Mouse (Mus musculus) heart, adult 2 months (tissue): ENCODE data around the gene Gm20388. TPM values are rescaled to one million over a fixed set of nuclear protein-coding genes. Genes with fewer than 3 reads are reported as not detected.

Source experiments
- DNase-seq, 2 experiments: peaks; one replicate each; pipeline ENCODE4 v3.0.0; 2021
- H3K27ac ChIP-seq: fragments of 200-600 bp; 2 replicates; pipeline ENCODE4 v1.8.1; 2022
- H3K27me3 ChIP-seq: fragments of 200-500 bp; 2 replicates; pipeline ENCODE4 v1.6.1; 2012; ENCODE audit warnings: mild to moderate bottlenecking, low read length, inconsistent platforms, mixed read lengths; ENCODE audit not compliant: control insufficient read depth, insufficient read depth
- H3K36me3 ChIP-seq: fragments of 200-500 bp; 2 replicates; pipeline ENCODE4 v1.6.1; 2012; ENCODE audit warnings: low read length, inconsistent platforms; ENCODE audit not compliant: control insufficient read depth, insufficient read depth
- H3K4me1 ChIP-seq: fragments of 200-500 bp; 2 replicates; pipeline ENCODE4 v1.6.1; 2011; ENCODE audit warnings: low read length; ENCODE audit not compliant: control insufficient read depth, insufficient read depth
- H3K4me3 ChIP-seq: fragments of 200-600 bp; 2 replicates; pipeline ENCODE4 v1.8.1; 2022
- H3K79me2 ChIP-seq: fragments of 200-500 bp; replicated peaks from 2 replicates; pipeline ENCODE4 v1.6.1; 2012; ENCODE audit warnings: mild to moderate bottlenecking, inconsistent platforms, low read length, moderate library complexity, mixed read lengths; ENCODE audit not compliant: control insufficient read depth, insufficient read depth
- H3K9ac ChIP-seq: fragments of 200-500 bp; 2 replicates; pipeline ENCODE4 v1.6.1; 2012; ENCODE audit warnings: low read depth, mild to moderate bottlenecking, control low read depth, inconsistent platforms, low read length, mixed read lengths
- CTCF ChIP-seq: fragments of 200-600 bp; IDR thresholded peaks from 2 replicates; pipeline ENCODE4 v1.8.1; 2022; ENCODE audit warnings: antibody characterized with exemption, mild to moderate bottlenecking, moderate library complexity
- EP300 ChIP-seq: fragments of 200-500 bp; IDR thresholded peaks from 2 replicates; pipeline ENCODE4 v1.6.1; 2011; ENCODE audit warnings: low read depth, low read length, control low read depth; ENCODE audit not compliant: insufficient read depth
- POLR2A ChIP-seq: fragments of 200-500 bp; IDR thresholded peaks from 2 replicates; pipeline ENCODE4 v1.6.1; 2011; ENCODE audit warnings: mild to moderate bottlenecking, low read depth, low read length, control low read depth; ENCODE audit not compliant: insufficient read depth
- WGBS: fragments of 180-500 bp; shearing (Covaris S2); methylation state at CpG from one replicate; pipeline ENCODE4 v1.1.7; 2018; 5-methylcytosine and 5-hydroxymethylcytosine counted together
- intact Hi-C: fragments of 180-260 bp; cut with DNase I; formaldehyde crosslinking; loops from one replicate; pipeline ENCODE4 v1.15.1; 2025
- polyA plus RNA-seq: library from polyadenylated mRNA; depleted of rRNA; stranded (reverse); fragments of >200 nt; gene quantifications from 2 replicates; pipeline ENCODE4 v1.2.3, GENCODE M21; 2012
- total RNA-seq, 2 experiments: library from RNA; stranded (reverse); gene quantifications; 2 replicates each; pipeline ENCODE4 v1.2.3; 2021

Gm20388 gene
- total and polyA plus RNA-seq, 3 experiments = 1.8 to 32.3 TPM; not detected in 1

- peak overlapping the region; percentile 86 for H3K9ac ChIP-seq
- peaks cover 35% of the 10 kb centered on the region for H3K4me1 ChIP-seq
- DNase-seq = peak; percentile 58 to 66
- intact Hi-C loops = loop anchor here (5.0 kb wide), 1 partner anchor 308 kb away; no protein-coding TSS in a partner anchor
- H3K27ac ChIP-seq = peak overlapping the region; percentile 6; the same call in 1 of the 2 replicates
- WGBS = 1% methylated on average over 106 of the region's 125 CpGs
- TF ChIP-seq EP300 = no peak
- no peak for TF ChIP-seq POLR2A
- TF ChIP-seq CTCF = no peak
- no peaks in the 10 kb centered on the region for H3K27me3 ChIP-seq
- H3K79me2 ChIP-seq = peaks cover 1% of the 10 kb centered on the region; the same call in 1 of the 2 replicates
- H3K36me3 ChIP-seq = no peaks in the 10 kb centered on the region
- peak overlapping the region; percentile 64 for H3K4me3 ChIP-seq
Measured at GRCm38 (mm10) chr8:120228781-120229573, 318.3 kb downstream of the Gm20388 start.

DNA sequence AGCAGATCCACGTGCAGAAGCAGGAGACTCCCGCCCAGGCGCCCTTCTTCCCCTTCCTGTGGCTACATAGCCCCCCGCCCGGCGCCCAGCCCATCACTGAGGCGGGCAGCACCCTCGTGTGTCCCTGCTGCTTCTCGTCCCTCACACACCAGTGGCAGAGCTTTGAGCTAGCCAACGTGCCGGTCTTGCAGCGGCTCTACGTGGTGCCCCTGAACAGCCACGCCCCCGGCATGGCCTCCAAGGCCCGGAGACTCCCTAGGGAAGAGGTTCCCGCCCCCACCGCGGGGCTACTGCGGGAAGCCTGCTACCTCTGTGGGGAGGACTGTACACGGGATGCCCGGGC lies 318.9 kb downstream of the Gm20388 start:
- H3K27me3 ChIP-seq = no peaks in the 10 kb centered on the region
- peak overlapping the region; percentile 64 for H3K4me3 ChIP-seq
- no peaks in the 10 kb centered on the region for H3K36me3 ChIP-seq
- 3% methylated on average over 22 of the region's 22 CpGs for WGBS
- DNase-seq = peak; percentile 51 to 63
- peaks cover 1% of the 10 kb centered on the region; the same call in 1 of the 2 replicates for H3K79me2 ChIP-seq
- H3K4me1 ChIP-seq = peaks cover 38% of the 10 kb centered on the region
- H3K9ac ChIP-seq = peak overlapping the region; percentile 86
- TF ChIP-seq EP300 (no peak), POLR2A (no peak), CTCF (no peak)
- no peak overlapping the region; the same call in 1 of the 2 replicates for H3K27ac ChIP-seq
- intact Hi-C loops = loop anchor here (5.0 kb wide), 1 partner anchor 308 kb away; no protein-coding TSS in a partner anchor

GRCm38 (mm10) chr8:120230081-120230480 lies 319.4 kb downstream of the Gm20388 start:
- H3K27me3 ChIP-seq = no peaks in the 10 kb centered on the region
- no peak for DNase-seq
- H3K9ac ChIP-seq = peak overlapping the region; percentile 86
- TF ChIP-seq EP300 (no peak), POLR2A (no peak), CTCF (no peak)
- peaks cover 1% of the 10 kb centered on the region; the same call in 1 of the 2 replicates for H3K79me2 ChIP-seq
- WGBS = 63% methylated on average over 22 of the region's 22 CpGs
- H3K4me1 ChIP-seq = peaks cover 42% of the 10 kb centered on the region
- peak overlapping the region; percentile 64 for H3K4me3 ChIP-seq
- H3K36me3 ChIP-seq = no peaks in the 10 kb centered on the region
- H3K27ac ChIP-seq = peak overlapping the region; percentile 28; the same call in 1 of the 2 replicates
- intact Hi-C loops = loop anchor here (5.0 kb wide), 1 partner anchor 37 kb away; no protein-coding TSS in a partner anchor

DNA sequence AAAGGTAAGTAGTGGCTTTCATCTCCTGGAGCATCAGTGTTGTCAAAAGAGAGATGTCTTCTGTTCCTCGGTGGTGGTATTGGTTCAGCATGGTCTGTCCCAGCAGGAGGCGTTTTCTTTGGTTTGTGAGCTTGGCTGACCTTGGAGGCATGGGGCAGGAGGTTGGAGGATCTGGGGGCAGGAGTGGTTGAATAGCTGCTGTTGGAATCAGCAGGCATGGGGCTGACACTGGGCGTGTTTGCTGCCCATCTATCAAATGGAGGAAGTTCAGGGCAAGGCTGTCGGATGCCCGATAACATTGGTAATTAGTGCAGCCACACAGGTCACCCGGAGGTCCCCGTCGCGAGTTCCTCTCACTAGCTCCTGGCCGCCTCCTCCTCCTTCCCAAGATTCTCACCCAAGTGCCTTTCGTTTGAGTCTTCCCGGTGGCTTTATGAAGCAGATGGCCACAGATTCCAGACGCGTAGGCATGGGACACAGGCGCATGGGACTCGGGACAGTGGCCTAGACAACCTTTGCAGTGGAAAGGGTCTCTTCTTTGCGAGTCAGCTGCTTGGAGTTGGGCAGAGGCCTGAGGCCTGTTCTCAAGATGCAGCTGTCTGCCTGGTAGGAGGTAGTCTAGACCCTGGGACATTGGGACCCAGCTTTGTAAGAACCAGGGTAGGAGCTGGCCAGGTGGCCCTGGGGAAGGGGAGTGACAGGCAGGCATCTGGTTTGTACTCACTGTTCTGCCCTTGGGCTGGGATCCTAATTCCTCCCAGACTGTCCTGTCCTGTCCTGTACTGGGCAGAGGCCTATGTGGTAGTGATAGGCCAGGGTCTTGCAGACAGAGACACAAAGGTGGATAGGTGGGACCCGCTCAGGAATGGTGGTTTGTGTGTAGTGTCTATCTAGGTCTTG lies 320.3 kb downstream of the Gm20388 start:
- peak in 1 of 2 experiments; percentile 45 for DNase-seq
- Histone ChIP-seq H3K4me3 (peak overlapping the region; percentile 64), H3K4me1 (peaks cover 45% of the 10 kb centered on the region), H3K9ac (peak overlapping the region; percentile 86), H3K79me2 (peaks cover 1% of the 10 kb centered on the region; the same call in 1 of the 2 replicates), H3K27ac (peak overlapping the region; percentile 68), H3K36me3 (no peaks in the 10 kb centered on the region), H3K27me3 (no peaks in the 10 kb centered on the region)
- intact Hi-C loops = loop anchor here (5.0 kb wide), 1 partner anchor 36 kb away; no protein-coding TSS in a partner anchor
- no peak for TF ChIP-seq POLR2A
- TF ChIP-seq CTCF = peak; percentile 22; the same call in 1 of the 2 replicates
- TF ChIP-seq EP300 = no peak
- WGBS = 24% methylated on average over 18 of the region's 18 CpGs

DNA sequence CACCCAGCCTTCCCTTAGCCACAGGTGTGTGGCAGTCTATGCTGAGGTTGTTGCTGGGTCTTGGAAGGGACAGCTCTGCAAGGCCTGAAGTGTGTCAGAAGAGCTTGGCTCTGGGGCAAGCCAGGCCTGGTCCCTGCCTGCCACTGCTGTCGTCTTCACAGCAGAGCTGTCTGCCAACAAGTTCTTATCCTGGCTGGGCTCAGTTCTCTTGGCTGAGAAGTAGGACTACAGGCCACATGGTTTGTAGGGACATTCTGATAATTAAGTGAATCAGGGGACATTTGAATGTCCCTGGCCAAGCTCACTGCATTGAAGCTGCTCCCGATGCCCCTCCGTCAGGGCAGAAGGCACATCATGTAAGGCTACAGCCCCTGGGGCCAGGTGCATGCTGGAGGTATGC lies 321.2 kb downstream of the Gm20388 start:
- Histone ChIP-seq H3K79me2 (peaks cover 3% of the 10 kb centered on the region; the same call in 1 of the 2 replicates), H3K27me3 (no peaks in the 10 kb centered on the region), H3K36me3 (no peaks in the 10 kb centered on the region), H3K27ac (peak overlapping the region; percentile 78), H3K4me1 (peaks cover 45% of the 10 kb centered on the region), H3K4me3 (peak overlapping the region; percentile 64), H3K9ac (peak overlapping the region; percentile 86)
- DNase-seq = peak; percentile 55 to 79
- intact Hi-C loops = loop anchor here (5.0 kb wide), 1 partner anchor 35 kb away; no protein-coding TSS in a partner anchor
- 36% methylated on average over 3 of the region's 3 CpGs for WGBS
- TF ChIP-seq CTCF (no peak), EP300 (peak; percentile 87), POLR2A (0 out of 2 replicates have a peak, but pooled peaks have one; percentile 22)
